Mouse (Mus musculus): ENCODE results near the gene C1qa. TPM values are rescaled to one million over a fixed set of nuclear protein-coding genes. Genes with fewer than 3 reads are reported as not detected.

Gene C1qa
- polyA plus RNA-seq, 1 experiment from 2014 or later: 8.2 TPM

DNA sequence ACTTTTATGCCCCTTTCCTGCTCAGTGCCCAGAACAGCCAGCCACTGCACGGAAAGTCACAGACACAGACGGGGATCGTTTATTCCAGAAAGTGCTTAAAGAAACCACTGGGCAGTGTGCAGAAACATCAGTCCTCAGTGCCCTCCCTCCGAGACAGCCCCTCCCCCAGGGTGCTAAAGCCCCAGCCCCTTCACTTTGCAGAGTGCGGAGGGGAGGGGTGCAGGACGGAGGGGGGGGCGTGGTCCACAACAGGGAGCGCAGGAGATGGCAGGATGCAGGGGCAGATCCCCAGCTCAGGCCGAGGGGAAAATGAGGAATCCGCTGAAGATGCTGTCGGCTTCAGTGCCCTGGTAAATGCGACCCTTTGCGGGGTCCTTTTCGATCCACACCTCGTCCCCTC, 2.7 kb downstream of the C1qa start:
- 4% methylated on average over 15 of the region's 15 CpGs for WGBS

DNA sequence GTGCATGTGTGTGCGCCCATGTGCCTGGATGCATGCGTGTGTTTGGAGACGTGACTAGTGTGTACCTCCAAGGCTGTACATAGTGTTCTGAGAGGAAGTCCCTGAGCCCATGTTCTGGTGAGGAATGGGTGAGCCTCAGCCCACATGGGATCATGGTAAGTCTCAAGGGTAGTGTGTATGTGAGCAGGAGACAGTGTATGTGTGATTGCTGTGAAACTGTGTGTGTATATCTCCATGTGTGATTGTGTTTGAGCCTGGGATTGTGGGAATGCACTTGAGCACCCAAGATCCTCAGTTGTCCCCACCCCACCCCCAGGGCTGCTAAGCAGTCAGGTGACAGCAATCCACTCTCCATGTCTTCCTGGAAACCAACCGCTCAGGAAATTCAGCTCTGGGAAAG, 3.8 kb downstream of the C1qa start:
- H3K9me3 ChIP-seq (ENCODE audit: control insufficient read depth, low read length): no peaks in the 10 kb centered on the region
- H3K36me3 ChIP-seq (ENCODE audit: control insufficient read depth, insufficient read depth, low read length): no peaks in the 10 kb centered on the region
- no peak overlapping the region for H3K4me2 ChIP-seq (ENCODE audit: low read depth, low read length, severe bottlenecking)
- no peak overlapping the region for H3K4me3 ChIP-seq (ENCODE audit: low read depth, low read length)
- no peak overlapping the region for H3K9ac ChIP-seq (ENCODE audit: low read length)
- 65% methylated on average over 4 of the region's 4 CpGs for WGBS
- ATAC-seq (replicated peaks; ENCODE audit: low FRiP score) (no peak), DNase-seq (ENCODE audit: low spot score) (no peak)
- no peak overlapping the region for H3K27ac ChIP-seq (ENCODE audit: low read depth, low read length)
- peaks cover 5% of the 10 kb centered on the region; the same call in 1 of the 2 replicates for H3K4me1 ChIP-seq (replicated peaks; ENCODE audit: control insufficient read depth, insufficient read depth, low read length)
- H3K27me3 ChIP-seq (ENCODE audit: control insufficient read depth, insufficient read depth, low read length): peaks cover 12% of the 10 kb centered on the region

More for the DNA sequence above, 2.7 kb downstream of the C1qa start:
- no peak overlapping the region for H3K4me3 ChIP-seq (ENCODE audit: low read depth, low read length)
- H3K4me2 ChIP-seq (ENCODE audit: low read depth, low read length, severe bottlenecking): peak overlapping the region; percentile 32
- H3K27ac ChIP-seq (ENCODE audit: low read depth, low read length): no peak overlapping the region
- no peaks in the 10 kb centered on the region for H3K36me3 ChIP-seq (ENCODE audit: control insufficient read depth, insufficient read depth, low read length)
- H3K4me1 ChIP-seq (replicated peaks; ENCODE audit: control insufficient read depth, insufficient read depth, low read length): peaks cover 5% of the 10 kb centered on the region; the same call in 1 of the 2 replicates
- H3K27me3 ChIP-seq (ENCODE audit: control insufficient read depth, insufficient read depth, low read length): peaks cover 12% of the 10 kb centered on the region
- ATAC-seq (replicated peaks; ENCODE audit: low FRiP score) (no peak), DNase-seq (ENCODE audit: low spot score) (no peak)
- no peak overlapping the region; the same call in 1 of the 2 replicates for H3K9ac ChIP-seq (ENCODE audit: low read length)
- no peaks in the 10 kb centered on the region for H3K9me3 ChIP-seq (ENCODE audit: control insufficient read depth, low read length)

GRCm38 (mm10) chr4:136893691-136894543, 4.7 kb downstream of the C1qa start:
- peaks cover 12% of the 10 kb centered on the region for H3K27me3 ChIP-seq (ENCODE audit: control insufficient read depth, insufficient read depth, low read length)
- H3K9ac ChIP-seq (ENCODE audit: low read length): no peak overlapping the region
- H3K27ac ChIP-seq (ENCODE audit: low read depth, low read length): no peak overlapping the region
- WGBS: 5% methylated on average over 9 of the region's 9 CpGs
- ATAC-seq (replicated peaks; ENCODE audit: low FRiP score): no peak
- H3K36me3 ChIP-seq (ENCODE audit: control insufficient read depth, insufficient read depth, low read length): no peaks in the 10 kb centered on the region
- H3K9me3 ChIP-seq (ENCODE audit: control insufficient read depth, low read length): no peaks in the 10 kb centered on the region
- H3K4me3 ChIP-seq (ENCODE audit: low read depth, low read length): no peak overlapping the region
- peaks cover 5% of the 10 kb centered on the region; the same call in 1 of the 2 replicates for H3K4me1 ChIP-seq (replicated peaks; ENCODE audit: control insufficient read depth, insufficient read depth, low read length)
- DNase-seq (ENCODE audit: low spot score): peak; percentile 81
- H3K4me2 ChIP-seq (ENCODE audit: low read depth, low read length, severe bottlenecking): no peak overlapping the region

DNA sequence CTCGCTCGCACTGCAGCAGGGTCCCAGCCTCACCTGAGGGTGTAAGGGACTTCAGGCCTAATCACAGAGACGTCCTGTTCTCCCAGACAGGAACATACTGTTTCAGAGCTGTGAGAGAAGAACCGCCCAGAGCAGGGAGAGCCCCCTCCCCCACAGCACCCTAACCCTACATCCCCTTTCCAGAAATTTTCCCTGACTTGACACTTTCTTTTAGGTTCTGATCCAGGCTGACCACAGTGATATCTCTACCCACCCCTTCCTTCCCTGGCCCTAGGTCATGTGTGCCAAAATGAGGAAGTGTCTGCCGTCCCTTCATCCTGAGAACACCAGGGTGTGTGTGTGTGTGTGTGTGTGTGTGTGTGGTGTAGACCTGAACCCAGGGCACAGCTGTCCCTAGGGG, 5.8 kb downstream of the C1qa start, which contains the start of gene C1qc:
Gene C1qc (minus strand): TSS at position 255 of the 400 bp plus-strand sequence.
- H3K9me3 ChIP-seq (ENCODE audit: control insufficient read depth, low read length): no peaks in the 10 kb centered on the region
- 54% methylated on average over 5 of the region's 5 CpGs for WGBS

DNA sequence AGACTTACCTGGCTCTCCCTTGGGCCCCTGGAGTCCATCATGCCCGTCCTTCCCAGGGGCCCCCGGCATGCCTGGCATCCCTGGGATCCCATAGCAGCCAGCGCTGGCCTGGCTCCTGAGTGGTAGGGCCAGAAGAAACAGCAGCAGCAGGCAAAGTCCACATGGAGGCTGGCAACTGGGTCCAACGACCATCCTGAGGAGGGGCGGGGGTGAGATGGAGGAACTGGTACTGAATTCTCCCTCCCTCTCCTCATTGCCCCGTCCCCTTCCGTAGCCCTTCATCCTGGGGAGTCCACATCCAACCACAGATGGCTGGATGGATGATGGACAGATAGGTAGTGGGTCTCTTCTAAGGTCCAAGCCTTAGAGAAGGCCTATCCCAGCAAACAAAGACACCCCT, 6.2 kb downstream of the C1qa start:
- Histone ChIP-seq H3K4me3 (ENCODE audit: low read depth, low read length) (no peak overlapping the region), H3K27ac (ENCODE audit: low read depth, low read length) (no peak overlapping the region), H3K36me3 (ENCODE audit: control insufficient read depth, insufficient read depth, low read length) (no peaks in the 10 kb centered on the region), H3K4me2 (ENCODE audit: low read depth, low read length, severe bottlenecking) (no peak overlapping the region), H3K9me3 (ENCODE audit: control insufficient read depth, low read length) (no peaks in the 10 kb centered on the region), H3K4me1 (replicated peaks; ENCODE audit: control insufficient read depth, insufficient read depth, low read length) (peaks cover 5% of the 10 kb centered on the region; the same call in 1 of the 2 replicates), H3K9ac (ENCODE audit: low read length) (no peak overlapping the region), H3K27me3 (ENCODE audit: control insufficient read depth, insufficient read depth, low read length) (peaks cover 12% of the 10 kb centered on the region)
- ATAC-seq (replicated peaks; ENCODE audit: low FRiP score) (no peak), DNase-seq (ENCODE audit: low spot score) (no peak)
- WGBS: 59% methylated on average over 7 of the region's 7 CpGs

More for the DNA sequence above, 5.8 kb downstream of the C1qa start, which contains the start of gene C1qc:
- no peak within 1 kb of the TSS for H3K9ac ChIP-seq (ENCODE audit: low read length)
- no peaks in the 10 kb centered on the region for H3K36me3 ChIP-seq (ENCODE audit: control insufficient read depth, insufficient read depth, low read length)
- no peak within 1 kb of the TSS for H3K4me2 ChIP-seq (ENCODE audit: low read depth, low read length, severe bottlenecking)
- no peak for DNase-seq (ENCODE audit: low spot score)
- ATAC-seq (replicated peaks; ENCODE audit: low FRiP score): no peak
- no peak within 1 kb of the TSS for H3K4me3 ChIP-seq (ENCODE audit: low read depth, low read length)
- H3K4me1 ChIP-seq (replicated peaks; ENCODE audit: control insufficient read depth, insufficient read depth, low read length): peaks cover 5% of the 10 kb centered on the region; the same call in 1 of the 2 replicates
- H3K27ac ChIP-seq (ENCODE audit: low read depth, low read length): no peak within 1 kb of the TSS
- peaks cover 12% of the 10 kb centered on the region for H3K27me3 ChIP-seq (ENCODE audit: control insufficient read depth, insufficient read depth, low read length)

DNA sequence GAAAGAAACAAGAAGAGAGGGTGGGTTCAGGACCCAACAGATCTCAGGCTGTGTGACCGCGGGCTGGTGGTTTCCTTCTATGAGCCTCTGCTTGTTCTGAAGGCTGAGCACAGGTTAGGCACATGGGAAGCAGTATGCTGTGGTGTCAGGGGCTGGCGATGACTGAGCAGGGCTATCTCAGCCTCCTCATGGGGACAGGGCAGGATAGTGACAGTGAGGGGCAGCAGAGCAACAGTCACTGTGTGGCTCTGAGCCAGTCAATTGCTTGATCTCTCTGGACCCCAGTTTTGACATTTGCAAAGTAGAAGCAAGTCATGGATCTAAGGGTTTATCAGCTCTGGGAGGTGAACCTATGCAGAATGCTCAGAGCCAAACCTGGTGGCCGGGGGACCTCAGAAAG, 7.5 kb downstream of the C1qa start:
- Histone ChIP-seq H3K9ac (ENCODE audit: low read length) (no peak overlapping the region), H3K36me3 (ENCODE audit: control insufficient read depth, insufficient read depth, low read length) (no peaks in the 10 kb centered on the region), H3K27me3 (ENCODE audit: control insufficient read depth, insufficient read depth, low read length) (peaks cover 7% of the 10 kb centered on the region), H3K9me3 (ENCODE audit: control insufficient read depth, low read length) (no peaks in the 10 kb centered on the region), H3K4me2 (ENCODE audit: low read depth, low read length, severe bottlenecking) (no peak overlapping the region), H3K4me3 (ENCODE audit: low read depth, low read length) (no peak overlapping the region), H3K4me1 (replicated peaks; ENCODE audit: control insufficient read depth, insufficient read depth, low read length) (peaks cover 5% of the 10 kb centered on the region; the same call in 1 of the 2 replicates), H3K27ac (ENCODE audit: low read depth, low read length) (no peak overlapping the region)
- no peak for DNase-seq (ENCODE audit: low spot score)
- 87% methylated on average over 4 of the region's 4 CpGs for WGBS
- ATAC-seq (replicated peaks; ENCODE audit: low FRiP score): no peak

- no peaks in the 10 kb centered on the region for H3K36me3 ChIP-seq (ENCODE audit: control insufficient read depth, insufficient read depth, low read length)
Measured at GRCm38 (mm10) chr4:136889981-136890380, 8.6 kb downstream of the C1qa start.

DNA sequence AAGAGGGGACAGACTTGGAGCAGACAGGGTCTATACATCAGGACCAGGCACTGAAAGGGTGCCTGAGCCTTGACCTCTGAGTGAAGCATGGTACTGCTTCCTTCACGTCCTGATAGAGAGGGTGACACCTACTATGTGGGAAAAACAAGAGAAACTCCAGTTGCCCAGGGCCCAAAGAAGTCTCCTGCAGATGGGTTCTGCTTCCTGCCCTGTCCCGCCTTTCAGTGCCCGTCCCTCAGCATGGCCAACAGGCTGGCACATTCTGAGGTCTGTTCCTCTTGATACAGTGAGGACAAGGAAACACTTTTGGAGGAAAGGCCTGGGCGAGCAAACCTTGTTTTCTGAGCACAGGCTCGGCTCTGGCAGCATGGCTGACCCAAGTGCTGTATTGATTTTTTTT, 10.9 kb downstream of the C1qa start:
- DNase-seq (ENCODE audit: low spot score): no peak
- Histone ChIP-seq H3K27ac (ENCODE audit: low read depth, low read length) (no peak overlapping the region), H3K4me1 (replicated peaks; ENCODE audit: control insufficient read depth, insufficient read depth, low read length) (no peaks in the 10 kb centered on the region), H3K4me2 (ENCODE audit: low read depth, low read length, severe bottlenecking) (no peak overlapping the region), H3K9me3 (ENCODE audit: control insufficient read depth, low read length) (no peaks in the 10 kb centered on the region), H3K9ac (ENCODE audit: low read length) (no peak overlapping the region), H3K4me3 (ENCODE audit: low read depth, low read length) (no peak overlapping the region), H3K27me3 (ENCODE audit: control insufficient read depth, insufficient read depth, low read length) (no peaks in the 10 kb centered on the region), H3K36me3 (ENCODE audit: control insufficient read depth, insufficient read depth, low read length) (no peaks in the 10 kb centered on the region)
- WGBS: 76% methylated on average over 5 of the region's 5 CpGs
- ATAC-seq (replicated peaks; ENCODE audit: low FRiP score): no peak

More at GRCm38 (mm10) chr4:136889981-136890380, 8.6 kb downstream of the C1qa start:
- Histone ChIP-seq H3K4me2 (ENCODE audit: low read depth, low read length, severe bottlenecking) (no peak overlapping the region), H3K27ac (ENCODE audit: low read depth, low read length) (no peak overlapping the region), H3K9me3 (ENCODE audit: control insufficient read depth, low read length) (no peaks in the 10 kb centered on the region), H3K4me3 (ENCODE audit: low read depth, low read length) (no peak overlapping the region), H3K4me1 (replicated peaks; ENCODE audit: control insufficient read depth, insufficient read depth, low read length) (0 out of 2 replicates have a peak, but pooled peaks cover 2% of the 10 kb centered on the region), H3K27me3 (ENCODE audit: control insufficient read depth, insufficient read depth, low read length) (peaks cover 5% of the 10 kb centered on the region), H3K9ac (ENCODE audit: low read length) (no peak overlapping the region)
- 89% methylated on average over 15 of the region's 15 CpGs for WGBS
- ATAC-seq (replicated peaks; ENCODE audit: low FRiP score) (no peak), DNase-seq (ENCODE audit: low spot score) (no peak)

Data from forebrain, embryonic 11.5 days (tissue).